Comparison of ENCODE assay signal across 26 mouse cellular contexts in genomic region chr3:79905397-79905796, GRCm38 (mm10).
"Had no signal": no experiment of that assay in that cellular context is flagged by ENCODE, and none has a peak within 500 bp of the region (broad histone marks: within the 10 kb centered on the region; RNA-seq: fewer than 3 reads in every experiment).

No protein-coding gene starts in this region.

- H3K4me1 ChIP-seq: limb, embryonic 13.5 days; limb, embryonic 15.5 days had no signal

- DNase-seq: gastrocnemius, adult 2 months; gastrocnemius, postnatal 10 days; gastrocnemius, postnatal 25 days; heart, postnatal 4 days; kidney, adult 11 months; kidney, adult 2 months; kidney, adult 9 months; kidney, postnatal 14 days; kidney, postnatal 36 days; layer of hippocampus, adult 9-11 months; layer of hippocampus, postnatal 36 days; left cerebral cortex, postnatal 4 days had no signal

- H3K4me3 ChIP-seq: gastrocnemius, adult 2 months; heart, embryonic 13.5 days; heart, embryonic 15.5 days; hindbrain, embryonic 10.5 days; hindbrain, embryonic 13.5 days; hindbrain, embryonic 15.5 days; kidney, embryonic 15.5 days; limb, embryonic 13.5 days; limb, embryonic 15.5 days; liver, embryonic 12.5 days had no signal

- ATAC-seq: hindbrain, postnatal 0 days; intestine, embryonic 16.5 days; liver, embryonic 12.5 days had no signal

- H3K9me3 ChIP-seq: heart, embryonic 13.5 days; heart, embryonic 15.5 days; hindbrain, embryonic 10.5 days; hindbrain, embryonic 13.5 days; hindbrain, embryonic 15.5 days; kidney, embryonic 15.5 days; limb, embryonic 13.5 days; limb, embryonic 15.5 days; liver, embryonic 12.5 days had no signal

- H3K9ac ChIP-seq: heart, embryonic 13.5 days; heart, embryonic 15.5 days; hindbrain, embryonic 13.5 days; hindbrain, embryonic 15.5 days; kidney, embryonic 15.5 days; limb, embryonic 13.5 days; limb, embryonic 15.5 days; liver, embryonic 12.5 days; liver, embryonic 14.5 days had no signal

- H3K27me3 ChIP-seq: heart, embryonic 13.5 days; heart, embryonic 15.5 days; hindbrain, embryonic 13.5 days; hindbrain, embryonic 15.5 days; kidney, embryonic 15.5 days; limb, embryonic 13.5 days; limb, embryonic 15.5 days; liver, embryonic 12.5 days had no signal

- H3K36me3 ChIP-seq: hindbrain, embryonic 10.5 days; hindbrain, embryonic 13.5 days; hindbrain, embryonic 15.5 days; kidney, embryonic 15.5 days; limb, embryonic 13.5 days; limb, embryonic 15.5 days; liver, embryonic 12.5 days had no signal

- H3K4me2 ChIP-seq: heart, embryonic 11.5 days; heart, embryonic 13.5 days; heart, embryonic 15.5 days; hindbrain, embryonic 13.5 days; hindbrain, embryonic 15.5 days; kidney, embryonic 15.5 days; limb, embryonic 13.5 days; limb, embryonic 15.5 days; liver, embryonic 12.5 days had no signal

- H3K27ac ChIP-seq: heart, embryonic 15.5 days; hindbrain, embryonic 10.5 days; kidney, embryonic 15.5 days; kidney, postnatal 0 days; limb, embryonic 13.5 days; limb, embryonic 15.5 days; liver, embryonic 12.5 days; liver, embryonic 14.5 days had no signal
